Mouse (Mus musculus) cerebellum, postnatal 36 days (tissue): Measurements from ENCODE around the gene Rccd1.

Experiments used
- DNase-seq, 2 experiments: peaks; one replicate each; pipeline ENCODE4 v3.0.0; 2021 to 2022; ENCODE audit warnings: mixed read lengths in 2 of 2

Gene Rccd1

DNA sequence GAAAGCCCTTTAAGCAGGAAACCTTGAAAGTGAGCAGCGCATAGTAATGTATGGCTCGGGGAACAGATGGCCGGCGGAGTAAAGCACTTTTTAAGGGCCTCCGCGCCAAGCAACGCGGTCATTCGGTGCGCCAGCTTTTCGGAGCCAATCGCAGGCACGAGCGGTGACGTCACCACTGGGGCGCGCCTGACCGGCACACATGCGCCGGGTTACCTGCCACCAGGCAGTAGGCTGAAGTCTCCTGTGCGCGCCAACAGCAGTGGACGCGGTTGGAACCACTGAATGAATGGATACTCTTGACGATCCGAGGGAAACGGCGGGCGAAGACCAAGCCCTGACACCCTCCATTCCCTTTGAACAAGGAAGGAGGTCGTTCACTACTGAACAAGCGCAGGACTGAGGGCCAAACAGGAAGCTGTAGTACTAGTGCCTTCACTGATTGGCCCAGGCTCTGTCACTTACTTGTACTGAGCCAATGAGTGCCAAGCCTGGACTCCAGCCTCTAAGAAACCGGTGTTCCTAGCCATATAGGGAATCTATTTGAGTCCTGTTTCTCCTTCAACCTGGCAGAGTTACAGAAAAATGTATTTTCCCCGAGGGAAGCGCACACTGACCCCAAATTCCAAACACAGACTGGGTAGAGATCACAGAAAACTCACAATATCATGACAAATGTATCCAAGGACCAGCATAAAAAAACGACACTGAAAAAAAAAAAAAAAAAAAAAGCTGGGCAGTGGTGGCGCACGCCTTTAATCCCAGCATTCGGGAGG is at the start of gene Rccd1:
Rccd1 (minus strand) TSS at position 412 of the 773 bp plus-strand sequence.
- DNase-seq = peak; percentile 97 to 98

DNA sequence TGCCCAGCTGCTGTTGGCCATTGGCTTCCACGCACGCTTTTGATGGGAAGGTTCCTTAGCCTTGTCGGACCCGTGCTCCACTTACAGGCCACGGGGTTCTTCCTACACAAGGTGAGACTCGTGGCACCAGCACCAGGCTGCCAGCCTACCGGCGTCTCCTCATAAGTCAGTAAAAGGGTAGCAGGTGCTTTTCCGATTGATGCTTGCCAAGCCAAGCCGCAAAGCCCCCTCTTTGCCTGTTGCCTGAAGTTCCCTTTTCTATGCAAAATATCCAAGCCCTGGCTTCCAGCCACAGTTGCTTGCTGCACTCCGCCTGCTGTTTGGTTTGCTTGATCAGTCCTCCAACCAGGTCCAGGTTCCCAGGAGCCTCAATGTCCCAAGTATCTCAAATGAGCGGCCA is 49.6 kb upstream of the Rccd1 start:
- DNase-seq = no peak

DNA sequence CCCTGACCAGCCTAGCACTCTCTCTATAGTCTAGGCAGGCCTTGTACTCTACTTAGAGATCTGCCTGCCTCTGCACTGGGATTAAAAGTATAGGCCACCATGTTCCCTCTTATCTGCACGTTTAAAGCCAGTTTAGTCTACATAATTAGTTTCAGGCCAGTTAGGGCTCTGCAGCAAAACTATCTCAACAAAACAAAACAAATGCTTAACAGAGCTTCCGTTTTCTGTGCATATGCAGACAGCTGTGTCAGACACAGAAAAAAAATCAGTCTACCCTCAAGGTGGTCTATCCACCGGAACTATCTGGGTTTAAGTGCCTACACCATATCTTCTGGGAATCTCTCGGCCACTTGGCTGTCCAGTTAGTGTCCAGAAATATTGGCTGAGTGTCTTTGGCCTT is 49.1 kb upstream of the Rccd1 start:
- DNase-seq = no peak

GRCm38 (mm10) chr7:80372667-80373066 is 48.4 kb upstream of the Rccd1 start:
- DNase-seq = no peak

DNA sequence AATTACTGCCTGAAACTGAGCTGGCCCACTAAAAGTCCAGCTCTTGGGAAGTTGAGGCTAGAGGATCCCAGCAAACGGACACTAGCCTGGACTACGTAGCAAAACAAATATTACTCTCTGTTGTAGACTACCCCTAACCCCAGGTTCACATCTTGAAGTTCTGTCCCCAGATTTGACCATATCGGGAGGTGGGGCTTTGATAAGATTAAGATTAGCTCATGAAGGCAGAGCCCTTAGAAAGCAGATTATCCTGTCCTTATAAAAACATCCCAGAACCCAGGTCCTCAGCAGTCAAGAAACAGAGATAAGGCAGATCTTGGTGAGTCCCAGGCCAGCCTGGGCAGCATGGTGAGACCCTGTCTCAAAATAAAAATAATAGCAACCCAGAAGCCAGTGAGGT is 47.9 kb upstream of the Rccd1 start:
- DNase-seq = no peak

DNA sequence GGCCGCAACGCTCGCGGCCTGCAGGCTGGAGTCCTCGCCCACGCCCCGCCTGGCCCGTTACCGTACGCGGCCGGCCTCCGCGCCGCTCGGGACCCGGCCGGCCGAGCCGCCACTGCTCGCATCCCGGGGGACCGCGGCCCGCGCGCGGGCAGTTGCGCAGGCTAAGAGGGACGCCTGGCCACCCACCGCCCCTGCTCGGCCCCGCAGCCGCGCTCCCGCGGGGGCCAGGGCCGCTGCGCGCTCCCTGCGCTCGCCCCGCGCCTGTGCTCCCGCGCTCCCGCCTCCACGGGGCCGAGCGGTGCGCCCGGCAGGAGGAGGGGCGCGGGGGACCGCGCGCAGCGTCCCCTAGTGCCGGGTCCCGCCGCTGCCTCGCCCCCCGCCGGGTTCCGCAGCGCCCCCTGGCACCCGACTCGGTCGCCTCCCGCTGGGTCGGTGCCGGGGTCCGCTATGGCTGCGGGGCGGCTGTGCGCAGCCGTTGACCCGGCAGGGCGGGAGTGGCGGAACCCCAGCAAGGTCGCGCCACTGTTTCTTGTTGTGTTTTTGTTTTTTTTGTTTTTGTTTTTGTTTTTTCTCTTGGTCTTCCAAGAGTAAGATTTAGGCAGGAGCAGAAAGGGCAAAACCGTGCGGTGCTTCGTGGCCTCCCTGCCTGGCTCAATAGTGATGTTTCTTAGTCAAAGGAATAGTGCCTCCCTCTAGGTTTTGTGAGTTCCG is 46.9 kb upstream of the Rccd1 start, which contains the start of gene Man2a2:
Man2a2 (minus strand) TSS at position 335 of the 711 bp plus-strand sequence.
- peak; percentile 64 to 74 for DNase-seq

- DNase-seq = peak; percentile 91 to 95
Observed at GRCm38 (mm10) chr7:80370649-80371040, 46.4 kb upstream of the Rccd1 start.

DNA sequence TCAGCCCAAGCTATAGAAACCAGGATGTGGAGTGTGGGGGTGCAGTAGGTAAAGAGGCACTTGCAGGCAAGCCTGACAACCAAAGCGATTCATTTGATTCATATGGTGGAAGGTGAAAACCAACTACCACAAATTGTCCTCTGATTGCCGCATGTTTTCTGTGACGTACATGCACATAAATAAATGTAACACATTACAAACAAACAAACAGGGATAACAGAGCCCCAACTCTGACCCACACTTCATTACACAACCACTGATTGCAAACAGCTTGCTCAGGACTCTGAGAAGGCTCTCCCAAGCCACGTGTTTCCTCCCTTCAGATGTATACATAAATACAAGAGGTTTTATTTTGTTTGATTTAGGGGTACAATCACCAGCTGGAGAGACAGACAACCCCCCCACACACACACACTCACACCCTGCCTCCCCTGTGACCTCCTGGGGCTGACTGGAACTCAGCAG is 45.7 kb upstream of the Rccd1 start:
- no peak for DNase-seq

DNA sequence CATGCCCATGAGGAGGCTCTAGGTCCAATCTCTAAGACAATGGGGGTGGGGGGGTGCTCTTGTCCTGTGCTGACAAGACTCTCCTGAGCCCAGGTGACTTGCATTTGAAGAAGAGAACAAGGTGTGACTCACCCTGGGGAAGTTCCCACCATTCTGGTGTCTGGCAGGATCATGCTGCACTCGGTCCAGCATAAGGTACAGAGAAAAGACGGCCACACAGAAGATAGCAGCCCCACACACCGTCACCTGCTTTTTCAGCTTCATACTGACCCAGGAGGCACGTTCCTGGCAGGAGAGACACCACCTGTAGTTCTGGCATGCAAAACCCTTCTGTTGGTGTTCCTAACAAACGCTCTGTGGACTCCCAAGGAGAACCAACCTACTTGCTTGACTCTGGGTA is 45.2 kb upstream of the Rccd1 start:
- DNase-seq = peak; percentile 54 to 59

DNA sequence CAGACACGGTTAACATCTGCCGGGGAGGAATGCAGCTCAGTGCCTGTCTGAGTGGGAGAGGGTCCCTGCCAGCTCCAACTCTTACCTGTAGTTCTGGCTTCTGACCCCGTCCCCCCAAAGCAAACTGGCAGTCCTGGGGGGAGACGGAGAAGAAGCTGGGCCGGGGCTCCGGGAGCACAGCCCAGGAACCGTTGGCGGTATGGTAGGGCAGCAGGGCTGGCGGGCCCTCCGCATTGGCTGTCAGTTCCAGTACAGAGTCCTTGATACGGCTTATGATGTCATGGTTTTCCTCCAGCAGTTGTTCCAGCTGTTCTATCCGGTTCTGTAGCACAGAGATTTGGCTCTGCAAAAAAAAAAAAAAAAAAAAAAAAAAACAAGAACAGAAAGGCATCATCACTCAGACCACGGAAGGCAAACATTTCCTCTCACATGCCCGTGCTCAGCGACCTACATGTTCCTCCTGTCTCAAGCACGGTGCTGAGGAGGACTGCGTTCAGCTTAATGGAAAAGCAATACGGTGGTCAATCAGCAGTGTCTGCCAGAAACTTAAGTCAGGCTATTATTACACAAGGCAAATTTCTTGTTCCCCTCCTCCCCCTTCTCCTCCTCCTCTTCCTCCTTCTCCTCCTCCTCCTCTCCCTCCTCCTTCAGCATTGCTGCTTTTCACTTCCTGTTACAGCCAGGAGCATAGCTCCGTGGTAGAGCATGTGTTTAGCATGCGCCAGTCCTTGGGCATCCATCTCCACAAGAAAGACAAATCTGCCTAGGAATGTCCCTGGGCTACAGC is 44.6 kb upstream of the Rccd1 start:
- no peak for DNase-seq

DNA sequence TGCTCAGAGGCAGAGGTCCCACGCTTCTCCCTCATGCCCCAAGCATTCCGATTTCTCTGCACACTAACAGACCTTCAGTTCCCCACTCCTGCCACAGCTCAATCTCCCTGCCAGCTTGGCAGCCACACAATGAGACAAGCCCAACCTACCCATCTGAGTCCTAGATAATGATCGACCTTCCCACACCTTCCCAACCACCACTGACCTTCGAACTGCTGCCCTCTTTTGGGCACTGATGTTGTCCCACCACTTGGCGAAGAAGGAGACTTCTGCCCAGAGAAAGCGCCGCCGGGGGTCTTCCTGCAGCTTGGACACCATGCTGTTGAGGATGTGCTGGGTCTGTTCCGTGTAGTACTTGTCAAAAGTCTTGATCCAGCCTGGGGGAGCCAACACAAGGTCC is 43.8 kb upstream of the Rccd1 start:
- no peak for DNase-seq

DNA sequence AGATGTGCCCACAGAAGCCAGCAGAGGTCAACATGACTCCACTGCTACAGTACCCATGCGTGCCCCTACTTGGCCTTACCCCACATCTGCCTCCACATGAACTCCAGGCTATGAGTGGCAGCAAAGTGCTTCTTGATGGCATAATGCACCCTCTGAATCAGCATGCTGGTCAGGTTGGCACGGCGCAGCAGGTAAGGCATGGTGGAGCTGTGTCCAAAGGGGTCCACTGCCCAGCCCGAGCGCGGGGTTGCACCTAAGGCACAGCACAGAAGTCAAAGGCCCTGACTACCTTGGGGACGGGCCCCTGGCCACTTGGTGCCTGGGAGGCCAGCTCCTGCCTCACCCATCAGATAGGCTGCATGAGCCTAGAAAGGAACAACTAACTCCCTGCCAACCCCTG is 43.0 kb upstream of the Rccd1 start:
- DNase-seq = no peak

DNA sequence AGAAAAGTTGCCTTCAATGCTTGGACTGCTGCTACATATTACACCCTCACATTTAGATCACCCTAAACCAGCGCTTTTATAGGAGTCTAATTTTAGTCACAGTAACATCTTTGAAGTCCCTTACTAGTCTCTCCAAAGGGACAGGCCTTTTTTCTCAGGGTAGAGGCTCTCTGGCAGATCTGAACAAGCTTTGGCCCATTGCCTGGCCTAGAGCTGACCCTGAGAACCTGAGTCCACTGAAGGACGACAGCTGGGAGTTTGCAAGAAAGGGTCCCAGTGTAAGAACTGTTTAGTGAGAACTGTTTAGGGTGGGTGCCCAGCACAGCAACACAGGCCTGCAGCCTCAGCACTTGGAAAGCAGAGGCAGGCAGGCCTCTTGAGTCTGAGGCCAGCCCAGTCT is 41.5 kb upstream of the Rccd1 start:
- DNase-seq = no peak

- DNase-seq = no peak
Observed at GRCm38 (mm10) chr7:80360435-80360834, 36.2 kb upstream of the Rccd1 start.

DNA sequence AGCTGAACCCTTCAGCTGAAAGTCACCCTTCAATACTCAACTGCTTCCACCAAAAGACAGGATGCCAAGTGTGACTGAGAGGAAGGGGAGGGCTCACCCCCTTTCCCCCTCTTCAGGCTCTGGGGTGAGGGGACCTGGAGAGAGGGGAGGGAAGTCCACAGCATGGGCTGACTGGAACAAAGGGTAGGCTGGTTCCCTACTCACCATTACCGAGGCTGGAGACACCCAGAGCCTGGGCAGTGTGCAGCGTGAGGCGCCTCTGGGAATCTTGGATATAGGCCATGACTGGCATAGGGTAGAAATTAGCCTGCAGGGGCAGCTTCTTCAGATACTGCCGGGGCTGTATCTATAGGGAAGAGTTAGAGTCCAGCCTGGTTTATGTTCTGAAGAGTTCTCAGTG is 33.8 kb upstream of the Rccd1 start:
- no peak for DNase-seq

GRCm38 (mm10) chr7:80357156-80357555 is 32.9 kb upstream of the Rccd1 start:
- DNase-seq = no peak

GRCm38 (mm10) chr7:80356351-80356750 is 32.1 kb upstream of the Rccd1 start:
- DNase-seq = no peak

- DNase-seq = no peak
Observed at GRCm38 (mm10) chr7:80352920-80353319, 28.7 kb upstream of the Rccd1 start.

- no peak for DNase-seq
Observed at GRCm38 (mm10) chr7:80350808-80351207, 26.6 kb upstream of the Rccd1 start.

GRCm38 (mm10) chr7:80347670-80348586 is 23.7 kb upstream of the Rccd1 start:
- DNase-seq = no peak

- DNase-seq = no peak
Observed at GRCm38 (mm10) chr7:80346830-80347229, 22.6 kb upstream of the Rccd1 start.

DNA sequence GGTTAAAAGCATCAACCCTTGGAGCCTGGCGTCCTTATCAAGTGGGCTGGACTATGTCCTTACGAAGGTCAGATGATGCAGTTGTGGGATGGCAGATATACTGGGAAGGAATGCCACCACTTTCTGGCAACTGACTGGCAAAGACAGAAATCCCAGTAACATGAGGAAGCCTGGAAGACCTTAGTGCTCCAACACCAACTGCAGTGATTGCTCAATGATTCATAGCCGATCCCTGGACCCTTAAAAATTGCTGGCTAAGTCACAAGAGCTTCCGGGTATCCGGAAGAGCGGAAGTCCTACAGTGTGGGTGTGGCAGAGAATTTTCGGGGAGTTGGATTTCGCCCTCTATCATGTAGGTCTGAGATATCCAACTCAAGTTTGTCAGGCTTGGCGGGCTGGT is 21.9 kb upstream of the Rccd1 start:
- no peak for DNase-seq
